Mouse (Mus musculus) hindbrain, embryonic 15.5 days (tissue): Measurements from ENCODE around the gene Pkp2. TPM values are rescaled to one million over a fixed set of nuclear protein-coding genes. Genes with fewer than 3 reads are reported as not detected.
A peak's percentile ranks its signal among the peaks of the same experiment; 100 is the strongest.
"Not testable (repeated sequence)": the region's sequence is repeated elsewhere in the genome, so short reads cannot be mapped to it uniquely, and the experiment has no call there.

Source experiments
- ATAC-seq: fragments of 200-750 bp; cut with Nextera tagmentation; 2 replicates; pipeline ENCODE4 v1.8.0; 2017; ENCODE audit warnings: low read depth, moderate number of reproducible peaks, moderate TSS enrichment; ENCODE audit not compliant: low FRiP score
- H3K27ac ChIP-seq: fragments of 300-500 bp; sonication (generic); replicated peaks from 2 replicates; pipeline ENCODE4 v1.5.1; 2015; ENCODE audit warnings: mild to moderate bottlenecking, inconsistent platforms
- H3K27me3 ChIP-seq: fragments of 300-500 bp; sonication (generic); 2 replicates; pipeline ENCODE4 v1.6.1; 2015; ENCODE audit warnings: control low read depth, inconsistent platforms
- H3K36me3 ChIP-seq: fragments of 300-500 bp; sonication (generic); 2 replicates; pipeline ENCODE4 v1.6.1; 2015; ENCODE audit warnings: control low read depth, inconsistent platforms
- H3K4me1 ChIP-seq: fragments of 300-500 bp; sonication (generic); replicated peaks from 2 replicates; pipeline ENCODE4 v1.6.1; 2015; ENCODE audit warnings: control low read depth, inconsistent platforms
- H3K4me2 ChIP-seq: fragments of 300-500 bp; sonication (generic); 2 replicates; pipeline ENCODE4 v1.6.1; 2015; ENCODE audit warnings: moderate library complexity, mild to moderate bottlenecking, inconsistent platforms
- H3K4me3 ChIP-seq: fragments of 300-500 bp; sonication (generic); 2 replicates; pipeline ENCODE4 v1.5.1; 2015; ENCODE audit warnings: mild to moderate bottlenecking, inconsistent platforms
- H3K9ac ChIP-seq: fragments of 300-500 bp; sonication (generic); 2 replicates; pipeline ENCODE4 v1.6.1; 2015; ENCODE audit warnings: inconsistent platforms
- H3K9me3 ChIP-seq: fragments of 300-500 bp; sonication (generic); 2 replicates; pipeline ENCODE4 v1.6.1; 2016; ENCODE audit warnings: control low read depth, inconsistent platforms
- WGBS: fragments of 180-500 bp; shearing (Covaris S2); methylation state at CpG from one replicate; pipeline ENCODE4 v1.1.7; 2015; 5-methylcytosine and 5-hydroxymethylcytosine counted together
- polyA plus RNA-seq: library from polyadenylated mRNA; unstranded; fragments of >200 nt; fragmentation: Nextera tagmentation; extraction: Ambion mirVana; gene quantifications from 2 replicates; pipeline ENCODE4 v1.2.1, GENCODE M21; 2015

The Pkp2 gene
- polyA plus RNA-seq, 1 experiment from 2014 or later, result 1.0 TPM

DNA sequence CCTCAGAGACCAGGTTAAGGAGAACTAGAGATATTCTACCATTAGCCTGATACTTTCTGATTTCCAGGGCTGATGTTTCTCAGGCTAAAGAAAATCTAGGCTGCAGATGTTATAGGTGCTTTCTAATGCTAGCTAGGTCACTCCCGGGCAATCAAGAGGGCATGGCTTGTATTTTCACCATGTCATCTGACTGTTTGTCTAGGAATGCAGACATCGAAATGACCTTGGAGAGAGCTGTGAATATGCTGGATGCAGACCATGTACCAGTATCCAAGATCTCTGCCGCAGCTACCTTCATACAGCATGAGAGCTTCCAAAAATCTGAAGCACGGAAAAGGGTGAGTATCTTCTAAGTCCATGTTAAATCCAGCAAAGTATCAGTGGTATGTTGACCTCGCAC, 17.3 kb downstream of the Pkp2 start:
- no peaks in the 10 kb centered on the region for H3K27me3 ChIP-seq
- 95% methylated on average over 5 of the region's 5 CpGs for WGBS
- ATAC-seq, result no peak

GRCm38 (mm10) chr16:16233919-16234318, 20.8 kb downstream of the Pkp2 start:
- no peaks in the 10 kb centered on the region for H3K27me3 ChIP-seq
- no peak for ATAC-seq
- no peak overlapping the region for H3K4me2 ChIP-seq
- H3K9me3 ChIP-seq, result no peaks in the 10 kb centered on the region
- no peak overlapping the region for H3K4me3 ChIP-seq
- H3K36me3 ChIP-seq, result no peaks in the 10 kb centered on the region
- no peaks in the 10 kb centered on the region for H3K4me1 ChIP-seq
- WGBS, result 89% methylated on average over 2 of the region's 2 CpGs
- H3K9ac ChIP-seq, result no peak overlapping the region
- no peak overlapping the region for H3K27ac ChIP-seq

More for the DNA sequence above, 17.3 kb downstream of the Pkp2 start:
- Histone ChIP-seq H3K27ac (no peak overlapping the region), H3K4me2 (no peak overlapping the region), H3K9me3 (no peaks in the 10 kb centered on the region), H3K9ac (no peak overlapping the region), H3K4me1 (no peaks in the 10 kb centered on the region), H3K36me3 (no peaks in the 10 kb centered on the region), H3K4me3 (no peak overlapping the region)

DNA sequence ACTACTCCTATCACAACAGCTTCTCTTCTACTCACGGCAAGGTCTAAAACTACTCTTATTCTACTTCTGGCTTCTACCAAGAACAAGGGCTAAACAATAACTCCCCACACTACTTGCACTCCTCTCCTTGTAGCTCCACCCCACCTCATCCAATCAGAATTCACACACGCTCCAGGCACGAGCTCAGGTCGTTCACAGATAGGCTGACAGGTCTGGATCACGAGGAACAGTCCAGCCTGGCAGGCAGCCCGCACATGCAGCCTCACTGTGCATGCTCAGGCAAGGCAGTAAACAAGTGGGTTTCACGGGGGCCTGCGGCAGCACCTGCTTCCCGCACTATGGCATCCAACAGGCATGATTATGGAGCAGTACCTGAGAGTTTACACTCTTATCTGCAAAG, 23.6 kb downstream of the Pkp2 start:
- whole genome bisulfite sequencing, result 90% methylated on average over 9 of the region's 9 CpGs
- H3K27ac ChIP-seq, H3K9me3 ChIP-seq, H3K4me2 ChIP-seq, H3K4me3 ChIP-seq, H3K9ac ChIP-seq, H3K4me1 ChIP-seq, ATAC-seq, H3K36me3 ChIP-seq, H3K27me3 ChIP-seq: not testable (repeated sequence)

GRCm38 (mm10) chr16:16238356-16238755, 25.2 kb downstream of the Pkp2 start:
- Histone ChIP-seq H3K36me3 (no peaks in the 10 kb centered on the region), H3K9ac (no peak overlapping the region), H3K4me2 (no peak overlapping the region), H3K27me3 (no peaks in the 10 kb centered on the region), H3K27ac (no peak overlapping the region), H3K9me3 (no peaks in the 10 kb centered on the region), H3K4me1 (no peaks in the 10 kb centered on the region), H3K4me3 (no peak overlapping the region)
- 88% methylated on average over 2 of the region's 2 CpGs for WGBS
- no peak for ATAC-seq

DNA sequence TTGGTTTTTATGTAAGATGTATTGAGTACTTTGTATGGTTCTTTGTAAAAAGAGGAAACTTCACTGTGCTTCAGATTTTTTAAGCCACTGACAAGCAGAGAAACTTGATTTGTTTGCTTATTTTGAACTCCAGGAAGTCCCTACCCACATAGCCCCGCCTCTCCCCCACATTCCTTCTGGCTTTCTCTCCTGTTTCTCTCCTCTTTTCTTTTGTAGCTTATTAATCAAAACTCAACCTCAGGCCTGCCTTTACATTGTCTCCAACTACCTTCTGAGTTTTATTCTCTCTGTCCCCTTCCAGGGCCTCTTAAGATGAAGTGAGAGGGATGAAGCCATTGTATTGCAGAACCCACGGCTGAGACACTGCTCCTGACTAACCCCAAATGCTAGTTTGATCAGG, 31.6 kb downstream of the Pkp2 start:
- WGBS, result 56% methylated on average over 2 of the region's 2 CpGs
- H3K4me1 ChIP-seq, result no peaks in the 10 kb centered on the region
- no peak for ATAC-seq
- no peak overlapping the region for H3K4me3 ChIP-seq
- no peak overlapping the region for H3K27ac ChIP-seq
- no peaks in the 10 kb centered on the region for H3K9me3 ChIP-seq
- H3K27me3 ChIP-seq, result no peaks in the 10 kb centered on the region
- no peaks in the 10 kb centered on the region for H3K36me3 ChIP-seq
- no peak overlapping the region for H3K4me2 ChIP-seq
- H3K9ac ChIP-seq, result no peak overlapping the region

DNA sequence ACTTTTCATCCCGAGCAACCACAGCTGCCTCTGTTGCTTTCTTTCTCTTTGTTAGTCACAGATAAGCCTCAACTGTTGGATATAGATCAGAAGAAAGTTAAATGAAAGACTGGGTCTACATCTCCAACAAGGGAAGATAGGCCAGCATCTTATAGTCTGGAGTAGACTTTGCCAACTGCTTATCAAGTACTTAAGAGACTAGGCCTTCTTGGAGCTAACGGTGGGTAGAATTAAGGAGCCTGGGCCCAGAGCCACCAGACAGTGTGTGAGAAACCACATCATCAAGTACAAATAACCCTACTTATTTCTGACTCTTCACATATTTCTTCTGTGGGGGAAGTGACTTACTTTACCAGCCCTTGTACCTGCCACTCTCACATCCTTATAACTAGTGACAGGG, 37.4 kb downstream of the Pkp2 start:
- Histone ChIP-seq H3K4me3 (no peak overlapping the region), H3K4me2 (no peak overlapping the region), H3K27me3 (no peaks in the 10 kb centered on the region), H3K36me3 (no peaks in the 10 kb centered on the region), H3K27ac (no peak overlapping the region), H3K9me3 (no peaks in the 10 kb centered on the region), H3K9ac (no peak overlapping the region), H3K4me1 (no peaks in the 10 kb centered on the region)
- WGBS, result 84% methylated on average over 2 of the region's 2 CpGs
- no peak for ATAC-seq

DNA sequence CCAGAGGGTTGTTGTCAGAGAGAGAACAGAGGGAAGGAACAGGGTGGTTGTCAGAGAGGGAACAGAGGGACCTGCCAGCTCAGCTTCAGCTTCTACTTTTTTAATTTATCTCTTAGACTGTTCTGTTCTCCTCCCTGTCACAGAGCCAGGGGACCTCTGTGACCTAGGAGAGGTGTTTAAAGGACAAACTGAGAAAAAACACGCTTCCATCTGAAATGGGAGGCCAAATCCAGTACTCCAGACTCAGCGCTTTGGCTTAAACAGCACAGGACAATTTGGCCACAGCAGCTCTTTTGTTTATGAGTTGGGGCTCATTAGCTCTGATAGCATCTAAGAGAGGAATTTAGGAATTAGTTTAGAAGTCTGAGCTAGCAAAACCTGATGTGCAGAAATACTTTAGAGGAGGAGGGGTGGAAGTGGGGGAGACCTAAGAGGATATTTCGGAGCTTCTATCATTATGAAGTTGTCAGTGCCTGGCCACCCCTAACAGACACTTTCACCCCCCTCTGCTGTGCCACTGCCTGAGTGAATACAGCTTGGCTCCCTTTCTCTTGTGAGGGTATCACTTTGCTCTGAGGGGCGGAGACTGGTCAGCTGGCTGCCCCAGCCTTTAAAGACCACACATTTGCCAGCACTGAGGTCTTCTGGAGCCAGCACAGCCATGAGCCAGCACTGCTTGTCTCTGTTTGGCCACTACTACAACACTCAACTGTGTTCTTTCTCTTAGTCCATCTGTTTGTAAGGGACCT, 40.4 kb downstream of the Pkp2 start:
- WGBS, result 45% methylated on average over 4 of the region's 4 CpGs
- H3K27ac ChIP-seq, result no peak overlapping the region
- H3K27me3 ChIP-seq, result no peaks in the 10 kb centered on the region
- peak; percentile 65 for ATAC-seq
- no peak overlapping the region for H3K4me2 ChIP-seq
- no peak overlapping the region for H3K4me3 ChIP-seq
- no peaks in the 10 kb centered on the region for H3K36me3 ChIP-seq
- no peak overlapping the region for H3K9ac ChIP-seq
- no peaks in the 10 kb centered on the region for H3K9me3 ChIP-seq
- H3K4me1 ChIP-seq, result 0 out of 2 replicates have a peak, but pooled peaks cover 3% of the 10 kb centered on the region

DNA sequence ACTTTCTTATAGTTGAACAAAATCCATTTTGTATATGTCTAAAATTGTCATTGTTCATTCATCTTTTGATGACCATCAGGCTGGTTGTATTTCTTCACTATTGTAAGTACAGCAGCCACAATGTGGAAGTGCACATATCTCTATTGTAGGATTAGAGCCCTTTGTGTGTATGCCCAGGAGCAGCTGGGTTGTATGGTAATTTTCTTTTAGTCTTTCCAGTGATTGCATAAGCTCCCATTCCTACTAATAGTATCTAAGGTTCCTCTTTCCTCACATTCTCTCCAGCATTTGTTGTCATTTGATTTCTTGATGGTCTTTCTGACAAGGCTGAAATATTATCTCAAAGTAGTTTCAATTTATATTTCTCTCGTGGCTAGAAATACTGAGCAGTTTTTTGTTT, 42.1 kb downstream of the Pkp2 start:
- Histone ChIP-seq H3K4me3 (no peak overlapping the region), H3K27ac (no peak overlapping the region), H3K4me1 (0 out of 2 replicates have a peak, but pooled peaks cover 3% of the 10 kb centered on the region), H3K9ac (no peak overlapping the region), H3K27me3 (no peaks in the 10 kb centered on the region), H3K9me3 (no peaks in the 10 kb centered on the region), H3K4me2 (no peak overlapping the region), H3K36me3 (no peaks in the 10 kb centered on the region)
- 64% methylated on average over 1 of the region's 1 CpGs for WGBS
- ATAC-seq, result no peak

GRCm38 (mm10) chr16:16255874-16256273, 42.8 kb downstream of the Pkp2 start:
- H3K9ac ChIP-seq, result no peak overlapping the region
- ATAC-seq, result no peak
- H3K4me2 ChIP-seq, result no peak overlapping the region
- 38% methylated on average over 7 of the region's 7 CpGs for WGBS
- no peaks in the 10 kb centered on the region for H3K27me3 ChIP-seq
- H3K36me3 ChIP-seq, result no peaks in the 10 kb centered on the region
- no peak overlapping the region for H3K27ac ChIP-seq
- no peaks in the 10 kb centered on the region for H3K9me3 ChIP-seq
- 0 out of 2 replicates have a peak, but pooled peaks cover 3% of the 10 kb centered on the region for H3K4me1 ChIP-seq
- no peak overlapping the region for H3K4me3 ChIP-seq

DNA sequence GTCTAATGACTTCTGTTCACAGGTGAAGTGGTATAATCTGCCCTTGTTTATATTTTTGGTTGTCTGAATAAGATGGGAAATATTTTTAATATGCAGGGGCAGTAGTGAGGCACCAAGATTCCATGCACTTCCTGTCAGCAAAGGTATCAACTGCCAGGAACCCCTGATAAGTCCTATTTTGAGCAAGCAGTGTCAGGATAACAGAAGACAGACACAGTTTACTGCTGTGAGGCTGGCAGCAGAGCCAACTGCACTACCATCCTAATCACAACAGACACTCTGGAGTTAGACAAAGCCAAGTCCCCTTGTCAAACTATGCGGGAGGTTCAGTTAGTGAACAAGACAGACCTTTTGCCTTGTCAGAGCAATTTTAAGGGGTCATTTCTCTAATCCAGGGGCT, 43.6 kb downstream of the Pkp2 start:
- Histone ChIP-seq H3K4me1 (0 out of 2 replicates have a peak, but pooled peaks cover 3% of the 10 kb centered on the region), H3K4me3 (no peak overlapping the region), H3K27me3 (no peaks in the 10 kb centered on the region), H3K9ac (no peak overlapping the region), H3K27ac (no peak overlapping the region), H3K36me3 (no peaks in the 10 kb centered on the region), H3K4me2 (no peak overlapping the region), H3K9me3 (no peaks in the 10 kb centered on the region)
- ATAC-seq, result no peak
- 64% methylated on average over 1 of the region's 1 CpGs for WGBS

DNA sequence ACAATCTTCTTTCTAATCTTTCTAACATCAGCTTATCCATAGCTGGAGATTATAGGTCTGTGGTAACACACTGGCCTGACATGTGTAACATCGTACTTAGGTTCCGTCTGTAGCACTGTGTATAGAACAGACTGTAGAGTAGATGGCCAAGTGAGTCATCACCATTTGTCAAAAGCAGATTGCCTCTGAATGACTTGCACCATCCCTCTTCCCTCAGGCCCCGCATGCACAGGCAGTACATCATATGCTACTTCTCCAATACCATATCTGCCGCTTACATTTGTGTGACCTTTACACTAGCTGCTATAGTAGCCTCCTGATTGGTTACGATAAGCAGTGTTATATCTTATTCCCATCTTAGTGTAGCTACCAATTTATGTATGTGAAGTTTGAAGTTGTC, 47.8 kb downstream of the Pkp2 start:
- Histone ChIP-seq H3K27ac (no peak overlapping the region), H3K9ac (no peak overlapping the region), H3K4me3 (no peak overlapping the region), H3K4me2 (no peak overlapping the region), H3K4me1 (0 out of 2 replicates have a peak, but pooled peaks cover 2% of the 10 kb centered on the region), H3K27me3 (no peaks in the 10 kb centered on the region), H3K9me3 (no peaks in the 10 kb centered on the region), H3K36me3 (no peaks in the 10 kb centered on the region)
- WGBS, result 95% methylated on average over 5 of the region's 5 CpGs
- no peak for ATAC-seq

DNA sequence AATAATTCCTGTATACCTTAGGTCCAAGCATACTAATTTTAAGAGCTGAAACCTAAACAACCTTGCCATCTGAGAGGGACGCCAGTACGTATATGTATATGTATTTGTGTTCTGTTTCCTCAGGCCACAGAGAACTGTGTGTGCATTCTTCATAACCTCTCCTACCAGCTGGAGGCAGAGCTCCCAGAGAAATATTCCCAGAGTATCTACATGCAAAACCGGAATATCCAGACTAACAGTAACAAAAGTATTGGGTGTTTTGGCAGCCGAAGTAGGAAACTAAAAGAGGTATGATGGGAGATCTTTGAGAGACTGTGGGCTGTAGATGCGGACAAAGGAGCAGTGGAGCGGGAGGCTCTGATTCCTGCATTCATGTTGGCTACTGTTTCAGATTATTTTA, 48.4 kb downstream of the Pkp2 start:
- Histone ChIP-seq H3K4me1 (no peaks in the 10 kb centered on the region), H3K27ac (no peak overlapping the region), H3K4me3 (no peak overlapping the region), H3K9ac (no peak overlapping the region), H3K9me3 (no peaks in the 10 kb centered on the region), H3K4me2 (no peak overlapping the region), H3K27me3 (no peaks in the 10 kb centered on the region), H3K36me3 (no peaks in the 10 kb centered on the region)
- no peak for ATAC-seq
- 92% methylated on average over 6 of the region's 6 CpGs for WGBS

GRCm38 (mm10) chr16:16262436-16262835, 49.3 kb downstream of the Pkp2 start:
- WGBS, result 93% methylated on average over 3 of the region's 3 CpGs
- no peaks in the 10 kb centered on the region for H3K9me3 ChIP-seq
- no peak overlapping the region for H3K4me2 ChIP-seq
- no peak overlapping the region for H3K4me3 ChIP-seq
- H3K4me1 ChIP-seq, result no peaks in the 10 kb centered on the region
- no peaks in the 10 kb centered on the region for H3K36me3 ChIP-seq
- H3K27me3 ChIP-seq, result no peaks in the 10 kb centered on the region
- ATAC-seq, result no peak
- H3K27ac ChIP-seq, result no peak overlapping the region
- no peak overlapping the region for H3K9ac ChIP-seq
